Mouse (Mus musculus) stomach, embryonic 14.5 days (tissue): ENCODE measurements around the gene Dram1. TPM values are rescaled to one million over a fixed set of nuclear protein-coding genes. Genes with fewer than 3 reads are reported as not detected.
A peak's percentile ranks its signal among the peaks of the same experiment; 100 is the strongest.

Source experiments
- ATAC-seq: fragments of 200-750 bp; cut with Nextera tagmentation; 2 replicates; pipeline ENCODE4 v1.8.0; 2017; ENCODE audit warnings: low read depth, moderate TSS enrichment; ENCODE audit not compliant: insufficient number of reproducible peaks, insufficient read depth, low FRiP score
- H3K27ac ChIP-seq: fragments of 300-500 bp; sonication (generic); 2 replicates; pipeline ENCODE4 v1.5.1; 2014; ENCODE audit warnings: mild to moderate bottlenecking, low read length, moderate library complexity, mixed read lengths
- H3K27me3 ChIP-seq: fragments of 300-500 bp; sonication (generic); 2 replicates; pipeline ENCODE4 v1.6.1; 2014; ENCODE audit warnings: low read length, control low read depth, mixed read lengths; ENCODE audit not compliant: control insufficient read depth, insufficient read depth
- H3K36me3 ChIP-seq: fragments of 300-500 bp; sonication (generic); 2 replicates; pipeline ENCODE4 v1.6.1; 2014; ENCODE audit warnings: mild to moderate bottlenecking, control low read depth, low read length, moderate library complexity, mixed read lengths; ENCODE audit not compliant: control insufficient read depth, insufficient read depth
- H3K4me1 ChIP-seq: fragments of 300-500 bp; sonication (generic); 2 replicates; pipeline ENCODE4 v1.6.1; 2014; ENCODE audit warnings: low read length, control low read depth, mixed read lengths; ENCODE audit not compliant: control insufficient read depth, insufficient read depth
- H3K4me2 ChIP-seq: fragments of 300-500 bp; sonication (generic); replicated peaks from 2 replicates; pipeline ENCODE4 v1.6.1; 2014; ENCODE audit warnings: low read depth, low read length, control low read depth
- H3K4me3 ChIP-seq: fragments of 300-500 bp; sonication (generic); 2 replicates; pipeline ENCODE4 v1.5.1; 2014; ENCODE audit warnings: low read depth, low read length, control low read depth
- H3K9ac ChIP-seq: fragments of 300-500 bp; sonication (generic); replicated peaks from 2 replicates; pipeline ENCODE4 v1.6.1; 2014; ENCODE audit warnings: low read depth, mild to moderate bottlenecking, control low read depth, low read length, moderate library complexity, mixed read lengths
- H3K9me3 ChIP-seq: fragments of 300-500 bp; sonication (generic); 2 replicates; pipeline ENCODE4 v1.6.1; 2016; ENCODE audit warnings: low read depth, low read length, control low read depth; ENCODE audit not compliant: control insufficient read depth
- WGBS: fragments of 180-500 bp; shearing (Covaris S2); extraction: QIAGEN DNeasy Blood & Tissue Kit; methylation state at CpG from one replicate; pipeline ENCODE4 v1.1.7; 2014; 5-methylcytosine and 5-hydroxymethylcytosine counted together
- polyA plus RNA-seq: library from polyadenylated mRNA; unstranded; fragments of >200 nt; fragmentation: Nextera tagmentation; extraction: Ambion mirVana; gene quantifications from 2 replicates; pipeline ENCODE4 v1.2.1, GENCODE M21; 2014

Dram1 gene
- polyA plus RNA-seq, 1 experiment from 2014 or later: 2.7 TPM

- 94% methylated on average over 4 of the region's 4 CpGs for WGBS
- ATAC-seq: no peak
- H3K9me3 ChIP-seq: no peaks in the 10 kb centered on the region
Observed at GRCm38 (mm10) chr10:88372436-88372835, 6.4 kb downstream of the Dram1 start.

GRCm38 (mm10) chr10:88371793-88372192 lies 7.1 kb downstream of the Dram1 start:
- no peak overlapping the region for H3K4me3 ChIP-seq
- no peaks in the 10 kb centered on the region for H3K36me3 ChIP-seq
- no peak overlapping the region for H3K27ac ChIP-seq
- no peak for ATAC-seq
- 3% methylated on average over 2 of the region's 2 CpGs for WGBS
- no peak overlapping the region for H3K4me2 ChIP-seq
- H3K9ac ChIP-seq: no peak overlapping the region
- no peaks in the 10 kb centered on the region for H3K9me3 ChIP-seq
- no peaks in the 10 kb centered on the region for H3K4me1 ChIP-seq
- no peaks in the 10 kb centered on the region for H3K27me3 ChIP-seq

More at GRCm38 (mm10) chr10:88372436-88372835, 6.4 kb downstream of the Dram1 start:
- no peak overlapping the region for H3K4me2 ChIP-seq
- no peak overlapping the region for H3K9ac ChIP-seq
- H3K4me3 ChIP-seq: no peak overlapping the region
- H3K27ac ChIP-seq: no peak overlapping the region
- no peaks in the 10 kb centered on the region for H3K27me3 ChIP-seq
- H3K4me1 ChIP-seq: no peaks in the 10 kb centered on the region
- H3K36me3 ChIP-seq: no peaks in the 10 kb centered on the region

- no peak overlapping the region for H3K4me2 ChIP-seq
- H3K27ac ChIP-seq: no peak overlapping the region
- no peaks in the 10 kb centered on the region for H3K27me3 ChIP-seq
- no peaks in the 10 kb centered on the region for H3K9me3 ChIP-seq
- H3K36me3 ChIP-seq: no peaks in the 10 kb centered on the region
- WGBS: 54% methylated on average over 4 of the region's 4 CpGs
- no peak overlapping the region for H3K4me3 ChIP-seq
- no peak overlapping the region for H3K9ac ChIP-seq
- no peak for ATAC-seq
- no peaks in the 10 kb centered on the region for H3K4me1 ChIP-seq
Observed at GRCm38 (mm10) chr10:88369233-88369632, 9.6 kb downstream of the Dram1 start.

GRCm38 (mm10) chr10:88364221-88364620 lies 14.7 kb downstream of the Dram1 start:
- no peak overlapping the region for H3K9ac ChIP-seq
- H3K4me2 ChIP-seq: no peak overlapping the region
- no peaks in the 10 kb centered on the region for H3K4me1 ChIP-seq
- H3K27me3 ChIP-seq: no peaks in the 10 kb centered on the region
- no peak for ATAC-seq
- no peak overlapping the region for H3K27ac ChIP-seq
- H3K36me3 ChIP-seq: no peaks in the 10 kb centered on the region
- 70% methylated on average over 3 of the region's 3 CpGs for WGBS
- H3K9me3 ChIP-seq: no peaks in the 10 kb centered on the region
- no peak overlapping the region for H3K4me3 ChIP-seq

- ATAC-seq: no peak
- Histone ChIP-seq H3K4me1 (no peaks in the 10 kb centered on the region), H3K27ac (no peak overlapping the region), H3K27me3 (no peaks in the 10 kb centered on the region), H3K4me3 (no peak overlapping the region), H3K9ac (no peak overlapping the region), H3K36me3 (no peaks in the 10 kb centered on the region), H3K9me3 (no peaks in the 10 kb centered on the region), H3K4me2 (no peak overlapping the region)
- WGBS: 56% methylated on average over 1 of the region's 1 CpGs
Observed at GRCm38 (mm10) chr10:88362218-88362617, 16.7 kb downstream of the Dram1 start.

- Histone ChIP-seq H3K27ac (no peak overlapping the region), H3K9me3 (no peaks in the 10 kb centered on the region), H3K36me3 (no peaks in the 10 kb centered on the region), H3K9ac (peak overlapping the region; percentile 42), H3K27me3 (no peaks in the 10 kb centered on the region), H3K4me2 (peak overlapping the region; percentile 80), H3K4me1 (no peaks in the 10 kb centered on the region), H3K4me3 (peak overlapping the region; percentile 51)
- ATAC-seq: peak; percentile 74
- WGBS: 3% methylated on average over 46 of the region's 47 CpGs
Observed at GRCm38 (mm10) chr10:88356983-88357559, 21.8 kb downstream of the Dram1 start.

GRCm38 (mm10) chr10:88356114-88356982 lies 22.5 kb downstream of the Dram1 start:
- ATAC-seq: no peak
- H3K9ac ChIP-seq: peak overlapping the region; percentile 42
- 9% methylated on average over 21 of the region's 21 CpGs for WGBS
- H3K4me2 ChIP-seq: peak overlapping the region; percentile 80
- no peaks in the 10 kb centered on the region for H3K27me3 ChIP-seq
- H3K4me1 ChIP-seq: no peaks in the 10 kb centered on the region
- H3K36me3 ChIP-seq: no peaks in the 10 kb centered on the region
- peak overlapping the region; percentile 51 for H3K4me3 ChIP-seq
- no peak overlapping the region for H3K27ac ChIP-seq
- no peaks in the 10 kb centered on the region for H3K9me3 ChIP-seq

- no peak overlapping the region for H3K27ac ChIP-seq
- no peak overlapping the region for H3K9ac ChIP-seq
- no peaks in the 10 kb centered on the region for H3K36me3 ChIP-seq
- ATAC-seq: no peak
- H3K27me3 ChIP-seq: no peaks in the 10 kb centered on the region
- H3K9me3 ChIP-seq: no peaks in the 10 kb centered on the region
- no peak overlapping the region for H3K4me2 ChIP-seq
- 65% methylated on average over 5 of the region's 5 CpGs for WGBS
- H3K4me3 ChIP-seq: no peak overlapping the region
- no peaks in the 10 kb centered on the region for H3K4me1 ChIP-seq
Observed at GRCm38 (mm10) chr10:88354599-88354998, 24.3 kb downstream of the Dram1 start.
